Mouse (Mus musculus): ENCODE data around the gene Gtf2h4.

GRCm38 (mm10) chr17:35626537-35626936 lies 47.0 kb downstream of the Gtf2h4 start, which contains the start of gene Gm9573:
- TF ChIP-seq CTCF (IDR thresholded peaks at IDR 0.05; ENCODE audit: borderline replicate concordance, insufficient read depth, low read length) = no peak
- no peak for TF ChIP-seq POLR2A (IDR thresholded peaks at IDR 0.05; ENCODE audit: low read depth, low read length)
